Mouse (Mus musculus) right cerebral cortex, adult 18-20 months (tissue): ENCODE measurements around the gene Mob1b.
"Not testable (repeated sequence)": the region's sequence is repeated elsewhere in the genome, so short reads cannot be mapped to it uniquely, and the experiment has no call there.

Experiments used
- DNase-seq: peaks from one replicate; pipeline ENCODE4 v3.0.0; 2022; ENCODE audit warnings: mixed read lengths

Mob1b gene

DNA sequence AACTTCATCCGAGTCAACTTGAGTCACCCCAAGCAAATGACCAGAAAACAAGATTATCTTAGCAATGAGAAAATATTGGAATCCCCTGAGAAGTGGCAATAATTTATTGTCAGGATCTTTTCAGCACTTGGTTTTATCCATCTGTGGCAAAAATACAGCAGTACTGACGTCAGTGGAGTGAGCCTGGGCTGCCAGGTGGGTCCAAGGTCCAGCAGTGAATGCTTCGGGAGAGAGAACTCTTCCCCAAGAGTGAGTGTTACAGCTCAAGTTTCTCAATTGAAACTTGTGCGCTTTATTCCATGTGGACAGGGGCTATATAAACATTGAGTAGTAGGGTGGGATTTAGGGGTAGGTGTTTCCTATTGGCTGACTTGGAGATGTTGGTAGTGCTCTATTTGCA is 18.6 kb upstream of the Mob1b start:
- no peak for DNase-seq

- no peak for DNase-seq
Measured at GRCm38 (mm10) chr5:88703551-88703950, 17.1 kb upstream of the Mob1b start.

- DNase-seq = no peak
Measured at GRCm38 (mm10) chr5:88711128-88711527, 9.5 kb upstream of the Mob1b start.

- DNase-seq = peak; percentile 8
Measured at GRCm38 (mm10) chr5:88711618-88712224, 8.9 kb upstream of the Mob1b start.

DNA sequence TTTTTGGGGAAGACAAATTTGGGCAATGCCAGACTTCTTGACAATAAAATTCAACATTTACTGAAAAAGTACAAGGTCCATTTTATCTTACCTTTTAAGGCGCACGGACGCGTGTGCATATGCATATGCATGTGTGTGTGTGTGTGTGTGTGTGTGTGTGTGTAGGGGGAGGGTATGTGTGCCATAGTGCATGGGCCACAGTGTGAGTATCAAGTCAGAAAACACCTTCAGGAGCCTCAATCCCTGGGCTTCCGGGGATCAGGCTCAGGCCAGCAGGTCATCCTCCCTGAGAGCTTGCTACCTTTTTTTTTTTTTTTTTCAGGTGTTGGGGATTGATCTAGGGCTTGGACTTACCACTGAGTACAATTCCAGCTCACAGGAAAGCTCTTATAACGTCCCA is 8.3 kb upstream of the Mob1b start:
- no peak for DNase-seq

DNA sequence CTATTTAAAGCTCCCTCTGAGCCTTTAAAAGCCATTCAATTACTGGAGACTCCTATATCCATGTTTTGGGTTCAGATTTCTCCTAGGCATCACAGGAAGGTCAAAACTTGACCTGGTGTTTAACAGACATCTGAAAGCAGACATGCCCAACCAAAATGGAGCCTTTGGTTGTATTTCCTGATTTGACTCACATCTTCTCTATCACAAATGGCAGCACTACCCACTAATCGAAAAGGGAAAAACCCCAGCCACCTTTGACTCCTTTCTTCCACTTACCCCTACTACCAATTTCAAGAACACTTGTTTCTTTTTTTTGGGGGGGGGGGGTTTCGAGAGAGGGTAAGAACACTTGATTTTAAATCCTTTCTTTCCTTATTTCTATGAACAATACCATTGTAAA is 3.7 kb upstream of the Mob1b start:
- DNase-seq = no peak

GRCm38 (mm10) chr5:88721003-88721475 is 384 bp downstream of the Mob1b start:
- DNase-seq = no peak

DNA sequence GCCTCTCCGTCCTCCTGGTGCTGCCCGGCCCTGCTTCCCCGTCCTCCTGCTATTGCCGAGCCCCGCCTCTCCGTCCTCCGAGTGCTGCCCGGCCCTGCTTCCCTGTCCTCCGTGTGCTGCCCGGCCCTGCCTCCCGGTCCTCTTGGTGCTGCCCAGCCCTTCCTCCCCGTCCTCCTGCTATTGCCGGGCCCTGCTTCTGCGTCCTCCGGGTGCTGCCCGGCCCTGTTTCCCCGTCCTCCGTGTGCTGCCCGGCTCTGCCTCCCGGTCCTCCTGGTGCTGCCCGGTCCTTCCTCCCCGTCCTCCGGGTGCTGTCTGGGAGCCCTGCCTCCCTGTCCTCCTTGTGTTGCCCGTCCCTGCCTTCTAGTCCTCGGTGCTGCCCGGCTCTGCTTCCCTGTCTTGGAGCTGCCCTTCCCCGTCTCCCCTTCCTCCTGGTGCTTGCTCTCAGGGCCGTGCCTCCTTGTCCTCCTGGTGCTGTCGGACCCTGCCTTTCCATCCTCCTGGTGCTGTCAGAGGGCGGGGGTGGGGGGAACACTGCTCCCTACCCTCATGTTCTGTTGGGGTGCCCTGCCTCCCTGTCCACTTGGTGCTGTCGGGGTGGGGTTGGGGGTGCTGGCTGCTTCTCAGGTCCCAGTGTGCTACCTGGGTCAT is 1.0 kb downstream of the Mob1b start:
- DNase-seq = peak; percentile 15

DNA sequence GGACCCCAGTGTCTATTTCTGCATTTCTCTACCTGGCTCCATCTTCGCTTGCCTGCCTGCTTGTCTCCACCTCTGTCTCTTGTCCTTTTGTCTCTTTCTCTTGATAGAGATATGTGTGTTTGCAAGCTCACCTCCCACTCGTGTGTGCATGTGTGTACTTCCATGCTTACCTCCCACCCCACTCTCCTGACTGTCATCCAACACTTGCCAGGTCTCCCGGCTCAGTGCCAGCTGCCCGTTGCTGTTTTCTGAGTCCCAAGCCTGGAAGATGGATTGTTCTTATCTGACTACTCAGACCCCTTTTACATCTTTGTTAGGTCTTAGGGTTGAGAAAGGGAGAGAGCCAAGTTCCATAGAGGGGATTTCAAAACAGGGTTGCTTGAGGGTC is 1.6 kb downstream of the Mob1b start:
- DNase-seq = peak; percentile 9

- DNase-seq = no peak
Measured at GRCm38 (mm10) chr5:88724030-88724429, 3.4 kb downstream of the Mob1b start.

- DNase-seq = no peak
Measured at GRCm38 (mm10) chr5:88727593-88728144, 7.0 kb downstream of the Mob1b start.

GRCm38 (mm10) chr5:88734786-88735185 is 14.1 kb downstream of the Mob1b start:
- no peak for DNase-seq

GRCm38 (mm10) chr5:88741065-88741464 is 20.4 kb downstream of the Mob1b start:
- not testable (repeated sequence) for DNase-seq

DNA sequence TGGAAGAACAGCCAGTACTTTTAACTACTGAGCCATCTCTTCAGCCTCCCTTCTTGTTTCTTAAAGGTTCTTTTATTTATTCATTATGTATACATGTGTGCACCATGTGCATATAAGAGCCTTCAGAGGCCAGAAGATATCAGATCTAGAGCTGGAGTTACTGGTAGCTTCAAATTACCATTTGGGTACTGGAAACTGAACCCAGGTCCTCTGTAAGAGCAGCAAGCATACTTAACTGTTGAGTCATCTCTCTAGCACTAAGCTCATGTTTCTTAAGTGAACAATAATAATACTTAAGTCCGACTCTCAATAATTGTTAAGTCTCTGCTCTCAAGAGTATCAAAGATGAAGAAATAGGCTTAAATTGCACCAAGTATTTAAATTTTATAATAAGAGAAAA is 27.1 kb downstream of the Mob1b start:
- DNase-seq = no peak

- DNase-seq = no peak
Measured at GRCm38 (mm10) chr5:88753199-88753598, 32.5 kb downstream of the Mob1b start.

- no peak for DNase-seq
Measured at GRCm38 (mm10) chr5:88762611-88763010, 42.0 kb downstream of the Mob1b start.

- DNase-seq = no peak
Measured at GRCm38 (mm10) chr5:88764430-88764986, 43.9 kb downstream of the Mob1b start.

GRCm38 (mm10) chr5:88764987-88765481 is 44.4 kb downstream of the Mob1b start, which contains the start of gene Dck:
TSS of gene Dck (plus strand) at chr5:88764996.
- peak; percentile 97 for DNase-seq

DNA sequence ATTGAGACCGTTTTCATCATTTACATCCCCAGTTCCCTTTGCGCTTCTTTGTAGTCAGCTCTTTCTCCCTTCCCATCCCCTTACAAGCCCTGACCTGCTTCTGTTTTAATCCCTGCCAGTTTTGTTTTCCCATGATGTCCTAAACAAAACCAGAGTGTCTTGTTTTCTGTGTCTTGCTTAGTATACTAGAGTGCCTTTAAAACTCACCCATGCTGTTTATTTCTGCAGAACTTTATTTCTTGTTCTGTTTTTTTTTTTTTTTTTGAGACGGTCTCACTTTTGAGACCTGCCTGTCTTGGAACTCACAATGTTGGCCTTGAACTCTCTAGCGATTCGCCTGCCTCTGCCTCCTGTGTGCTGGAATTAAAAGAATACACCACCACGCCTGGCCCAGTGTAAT is 44.9 kb downstream of the Mob1b start:
- DNase-seq = no peak

- DNase-seq = no peak
Measured at GRCm38 (mm10) chr5:88766121-88766520, 45.5 kb downstream of the Mob1b start.

DNA sequence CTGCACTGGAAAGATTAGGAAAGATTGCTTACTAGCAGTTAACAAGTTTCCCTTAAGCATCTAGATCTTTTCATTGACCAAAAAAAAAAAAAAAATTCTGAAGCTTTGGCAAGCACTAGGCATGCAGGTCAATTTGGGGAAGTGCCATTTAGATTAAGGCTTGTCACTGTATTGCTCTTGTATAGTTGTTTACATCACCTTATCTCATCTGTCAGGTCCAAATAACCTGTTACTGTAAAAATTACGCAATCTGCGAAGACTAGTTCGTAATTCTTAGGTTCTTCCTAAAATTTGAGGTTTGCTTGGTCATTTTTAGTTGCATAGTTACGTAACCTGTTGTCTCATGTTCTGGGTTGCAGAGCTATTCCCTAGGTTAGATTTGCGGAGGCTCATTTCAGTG is 46.2 kb downstream of the Mob1b start:
- DNase-seq = no peak

- no peak for DNase-seq
Measured at GRCm38 (mm10) chr5:88768201-88768600, 47.5 kb downstream of the Mob1b start.

GRCm38 (mm10) chr5:88782072-88782765 is 61.6 kb downstream of the Mob1b start:
- no peak for DNase-seq
